Mouse (Mus musculus): ENCODE results near the gene Sag.

Gene Sag

GRCm38 (mm10) chr1:87853601-87854361 lies 50.3 kb downstream of the Sag start:
- DNase-seq (ENCODE audit: low spot score in 2 of 2): peak in 1 of 2 experiments; percentile 41

GRCm38 (mm10) chr1:87854411-87854810 lies 50.9 kb downstream of the Sag start:
- no peak for DNase-seq (ENCODE audit: low spot score in 2 of 2)

- no peak for DNase-seq (ENCODE audit: low spot score in 2 of 2)
Observed at GRCm38 (mm10) chr1:87854851-87855251, 51.4 kb downstream of the Sag start.

DNA sequence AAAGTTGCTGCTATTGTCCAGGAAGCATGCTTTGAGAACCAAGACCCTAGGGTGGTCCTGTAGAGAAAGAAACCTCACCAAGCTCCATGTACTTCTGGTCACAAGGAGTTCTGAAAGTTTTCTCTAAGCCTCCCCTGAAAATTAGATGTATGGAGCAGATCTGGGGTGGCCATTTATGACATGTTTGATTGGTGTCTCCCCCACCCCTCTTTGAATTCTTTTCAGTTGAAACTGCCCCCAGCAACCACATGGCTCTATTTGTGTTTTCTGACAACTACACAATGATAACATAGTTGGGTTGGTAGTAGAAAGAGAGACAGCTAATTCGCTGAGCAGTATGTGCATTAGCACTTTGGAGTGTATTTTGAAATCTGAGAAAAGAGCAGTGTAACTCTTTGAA lies 52.0 kb downstream of the Sag start:
- DNase-seq (ENCODE audit: low spot score in 2 of 2): no peak

DNA sequence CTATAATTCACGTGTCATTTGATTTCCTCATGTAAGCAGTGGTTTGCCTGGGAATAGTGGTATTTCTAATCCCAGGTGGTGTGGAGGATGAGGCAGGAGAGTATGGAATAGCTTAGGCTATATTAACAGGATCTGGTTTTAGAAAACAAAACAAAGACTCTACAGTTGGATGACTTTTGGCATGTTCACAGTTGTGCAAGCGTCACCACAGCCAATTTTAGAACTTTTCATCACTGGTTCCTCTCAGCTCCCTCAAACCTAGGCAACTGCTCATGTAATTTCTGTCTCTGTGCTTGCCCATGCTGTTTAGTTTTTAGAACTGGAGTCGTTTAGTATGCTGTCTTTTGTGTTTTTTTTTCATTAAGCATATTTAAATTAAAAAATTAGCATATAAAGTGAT lies 53.3 kb downstream of the Sag start:
- no peak for DNase-seq (ENCODE audit: low spot score in 2 of 2)

DNA sequence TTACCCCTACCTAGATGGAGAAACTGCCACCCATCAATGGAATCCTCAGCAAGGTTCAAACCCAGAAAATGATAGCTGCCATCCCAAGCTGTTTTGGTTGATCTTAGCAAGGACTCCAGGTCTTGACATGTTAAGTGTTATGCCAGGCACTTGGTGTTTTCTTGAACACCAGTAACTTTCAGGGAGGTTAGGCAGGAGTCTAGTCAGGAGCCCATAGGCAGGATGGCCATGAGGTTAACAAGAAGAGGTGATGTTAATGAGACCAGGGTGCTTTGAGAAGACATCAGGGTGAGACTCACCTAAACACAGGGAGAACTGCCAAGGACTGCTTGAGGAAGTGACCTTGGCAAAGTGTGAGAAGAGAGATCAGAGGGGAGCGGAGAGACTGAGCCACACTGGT lies 54.6 kb downstream of the Sag start:
- DNase-seq (ENCODE audit: low spot score in 2 of 2): no peak

- DNase-seq (ENCODE audit: low spot score in 2 of 2): no peak
Observed at GRCm38 (mm10) chr1:87858529-87858928, 55.0 kb downstream of the Sag start.

DNA sequence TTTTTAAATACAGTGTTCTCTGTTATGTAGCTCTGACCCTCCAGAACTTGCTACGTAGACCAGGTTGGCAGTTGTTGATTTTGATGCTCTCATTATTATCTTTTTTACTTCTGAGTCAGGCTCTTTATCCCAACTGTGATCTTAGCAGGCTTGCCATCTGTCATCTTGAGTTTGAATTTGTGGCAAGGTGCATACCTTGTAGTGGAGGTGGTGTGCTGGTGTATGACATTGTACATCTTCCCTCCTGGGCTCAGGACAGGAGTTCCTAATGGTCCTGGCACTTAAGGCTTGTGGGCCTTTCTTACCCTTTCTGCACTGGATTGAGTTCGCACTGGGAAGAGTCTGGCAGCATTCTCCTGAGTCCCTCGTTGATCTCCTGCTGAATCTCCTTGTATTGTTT lies 60.1 kb downstream of the Sag start:
- DNase-seq (ENCODE audit: low spot score in 2 of 2): no peak

DNA sequence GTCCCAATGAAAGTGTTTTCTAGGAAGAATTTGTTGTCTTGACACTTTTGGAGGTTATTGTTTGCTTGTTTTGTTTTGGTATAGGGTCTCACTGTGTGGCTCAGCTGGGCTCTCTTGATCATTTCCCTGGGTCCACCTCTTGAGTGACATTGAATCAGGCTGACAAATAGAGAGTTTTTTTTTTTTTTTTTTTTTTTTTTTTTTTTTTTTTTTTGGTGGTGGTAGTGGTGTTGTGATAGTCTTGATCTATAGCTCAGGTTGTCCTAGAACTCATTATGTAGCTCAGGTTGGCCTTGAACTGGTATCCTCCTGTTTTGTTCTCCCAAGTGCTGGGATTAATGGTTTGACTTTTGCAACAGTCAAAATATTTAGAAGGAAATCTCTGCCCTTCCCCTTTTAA lies 61.4 kb downstream of the Sag start:
- no peak for DNase-seq (ENCODE audit: low spot score in 2 of 2)

GRCm38 (mm10) chr1:87866672-87867071 lies 63.2 kb downstream of the Sag start:
- DNase-seq (ENCODE audit: low spot score in 2 of 2): no peak

DNA sequence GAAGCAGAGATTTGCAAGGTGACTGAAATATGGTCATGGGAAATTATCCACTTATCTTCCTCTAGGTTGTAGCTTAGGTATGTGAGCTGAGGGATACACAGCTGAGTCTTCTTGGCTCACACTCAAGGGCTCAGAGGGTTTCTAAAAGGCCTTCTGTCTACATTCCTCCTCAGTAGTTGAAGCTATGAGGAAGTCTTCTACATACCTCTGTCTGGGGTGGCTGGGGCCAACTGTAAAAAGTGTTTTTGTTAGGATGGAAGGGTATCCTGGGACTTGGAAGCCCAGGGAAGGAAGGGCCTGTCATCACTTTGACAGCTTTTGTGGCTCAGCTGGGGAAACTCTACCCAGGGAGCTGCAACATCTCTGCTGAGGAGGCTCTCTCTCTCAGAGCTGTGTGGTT lies 68.1 kb downstream of the Sag start:
- no peak for DNase-seq (ENCODE audit: low spot score in 2 of 2)

GRCm38 (mm10) chr1:87873081-87873480 lies 69.6 kb downstream of the Sag start:
- no peak for DNase-seq (ENCODE audit: low spot score in 2 of 2)

GRCm38 (mm10) chr1:87876065-87876464 lies 72.6 kb downstream of the Sag start:
- DNase-seq (ENCODE audit: low spot score in 2 of 2): no peak

GRCm38 (mm10) chr1:87877552-87878283 lies 74.2 kb downstream of the Sag start:
- DNase-seq (ENCODE audit: low spot score in 2 of 2): no peak

DNA sequence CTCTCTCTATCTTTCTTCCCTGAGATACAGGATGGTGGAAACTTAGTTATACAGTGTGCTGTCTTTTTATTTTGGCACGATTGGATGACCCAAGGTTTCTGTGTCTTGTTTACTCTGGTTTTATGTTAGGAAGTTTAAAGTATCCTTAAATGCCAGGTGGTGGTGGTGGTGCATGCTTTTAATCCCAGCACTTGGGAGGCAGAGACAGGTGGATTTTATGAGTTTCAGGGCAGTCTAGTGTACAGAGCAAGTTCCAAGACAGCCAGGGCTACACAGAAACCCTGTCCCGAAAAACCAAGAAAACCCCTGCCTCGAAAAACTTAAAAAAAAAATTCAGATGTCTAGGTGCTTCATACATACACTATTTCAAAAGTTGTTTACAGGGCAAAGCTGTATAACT lies 75.6 kb downstream of the Sag start:
- no peak for DNase-seq (ENCODE audit: low spot score in 2 of 2)

DNA sequence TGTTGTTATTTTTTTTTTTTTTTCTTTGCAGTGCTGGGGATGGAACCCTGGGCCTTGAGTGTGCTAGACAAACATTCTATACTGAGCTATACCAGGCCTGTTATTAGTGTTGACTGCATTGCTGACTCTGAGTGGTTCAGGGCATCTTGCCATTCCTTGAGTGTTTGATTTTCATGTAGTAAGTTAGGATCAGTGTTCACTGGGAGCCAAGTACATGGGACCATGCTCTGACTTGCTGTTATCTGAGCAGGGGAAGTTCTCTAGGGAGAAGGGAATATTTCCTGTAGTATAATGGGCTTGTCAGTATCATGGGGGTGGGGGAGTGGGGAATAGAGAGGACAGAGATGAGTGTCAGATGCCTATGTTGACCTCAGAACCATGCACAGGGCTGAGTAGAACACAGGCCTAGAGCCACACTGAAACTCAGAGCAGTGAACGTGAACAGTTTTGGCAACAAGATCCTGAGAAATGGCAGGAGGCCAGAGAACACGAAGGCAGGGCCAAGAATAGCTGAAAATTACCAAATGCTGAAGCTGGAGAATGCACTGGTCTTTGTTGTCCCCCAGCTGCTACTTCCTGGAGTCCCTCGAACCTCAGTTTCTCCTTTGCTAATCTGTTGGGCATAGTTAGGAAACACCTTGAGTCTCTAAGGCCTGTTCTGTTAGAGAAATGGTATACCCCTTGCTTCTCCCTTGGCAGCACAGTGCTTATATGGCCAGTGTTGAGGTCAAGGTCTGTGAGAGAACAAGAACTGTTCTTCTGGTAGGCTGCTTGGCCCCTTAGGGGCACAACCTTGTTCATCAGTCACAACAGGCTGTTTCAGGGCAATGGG lies 76.2 kb downstream of the Sag start:
- DNase-seq (ENCODE audit: low spot score in 2 of 2): peak; percentile 45 to 49

DNA sequence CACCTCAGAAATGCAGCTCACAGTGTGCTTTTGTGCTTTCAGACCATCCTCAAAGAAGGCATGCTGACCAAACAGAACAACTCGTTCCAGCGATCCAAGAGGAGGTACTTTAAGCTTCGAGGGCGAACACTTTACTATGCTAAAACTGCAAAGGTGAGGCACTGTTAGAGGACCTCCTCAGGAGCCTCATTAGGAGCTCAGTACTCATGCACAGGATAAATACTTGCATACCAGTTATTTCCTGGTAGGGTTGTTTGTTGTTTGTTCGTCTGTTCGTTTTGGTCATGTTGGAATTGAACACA lies 76.8 kb downstream of the Sag start:
- DNase-seq (ENCODE audit: low spot score in 2 of 2): no peak

DNA sequence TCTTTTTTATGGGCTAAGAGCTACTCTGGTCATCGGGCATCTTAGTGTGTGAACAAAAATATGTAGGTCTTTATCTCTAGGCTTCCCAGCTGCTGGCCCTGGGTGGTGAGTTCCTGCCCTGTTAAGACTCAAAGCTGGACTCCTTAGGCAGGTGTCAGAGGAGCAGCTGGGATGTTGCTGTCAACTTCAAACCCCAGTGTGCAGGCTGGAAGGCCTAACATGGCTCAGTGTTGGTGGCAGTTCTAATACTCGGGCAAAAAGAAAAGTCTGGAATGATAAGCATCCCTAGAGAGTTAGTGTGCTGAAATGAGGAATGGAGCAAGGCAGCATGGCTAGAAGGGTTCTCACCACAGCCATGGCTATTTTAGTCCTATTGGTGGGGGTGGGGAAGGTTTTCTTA lies 77.4 kb downstream of the Sag start:
- DNase-seq (ENCODE audit: low spot score in 2 of 2): no peak

- DNase-seq (ENCODE audit: low spot score in 2 of 2): no peak
Observed at GRCm38 (mm10) chr1:87881726-87882125, 78.2 kb downstream of the Sag start.

DNA sequence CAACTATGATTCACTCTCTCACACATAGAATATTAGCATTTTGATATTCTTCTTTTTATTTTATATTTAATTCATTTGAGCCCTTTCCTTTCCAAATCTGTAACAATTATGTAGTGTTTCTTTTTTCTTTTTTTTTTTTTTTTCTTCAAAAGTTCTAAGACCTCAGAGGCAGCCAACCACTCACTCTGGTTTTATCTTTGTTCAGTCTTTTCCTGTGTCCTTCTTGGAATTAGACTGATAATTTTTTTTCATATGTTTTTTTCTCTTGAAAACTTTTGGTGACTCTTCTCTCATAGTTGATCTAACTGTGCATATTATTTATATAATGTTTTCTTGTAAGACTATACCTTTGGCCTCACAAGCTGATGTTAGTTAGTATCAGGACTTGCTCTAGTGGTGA lies 79.1 kb downstream of the Sag start:
- no peak for DNase-seq (ENCODE audit: low spot score in 2 of 2)

GRCm38 (mm10) chr1:87890960-87891359 lies 87.5 kb downstream of the Sag start:
- DNase-seq (ENCODE audit: low spot score in 2 of 2): no peak

DNA sequence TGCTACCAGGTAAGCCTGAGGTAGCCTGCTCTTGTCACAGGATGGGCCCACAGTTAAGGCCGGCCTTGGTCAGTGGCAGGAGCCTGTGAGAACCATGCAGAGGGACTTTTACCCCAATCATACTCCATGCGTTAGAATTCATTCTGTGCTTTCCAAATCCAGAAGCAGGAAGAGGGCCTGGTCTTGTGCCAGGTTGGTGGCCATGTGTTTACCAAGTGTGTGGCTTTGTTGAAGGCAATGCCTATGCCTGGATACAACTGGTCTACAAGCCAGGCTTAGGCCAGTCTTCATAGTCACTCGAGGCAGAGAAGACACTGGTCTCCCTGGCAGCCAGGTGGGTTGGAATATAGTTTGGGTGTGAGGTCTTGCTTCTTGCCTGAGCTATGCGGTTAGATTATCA lies 88.2 kb downstream of the Sag start:
- DNase-seq (ENCODE audit: low spot score in 2 of 2): no peak

DNA sequence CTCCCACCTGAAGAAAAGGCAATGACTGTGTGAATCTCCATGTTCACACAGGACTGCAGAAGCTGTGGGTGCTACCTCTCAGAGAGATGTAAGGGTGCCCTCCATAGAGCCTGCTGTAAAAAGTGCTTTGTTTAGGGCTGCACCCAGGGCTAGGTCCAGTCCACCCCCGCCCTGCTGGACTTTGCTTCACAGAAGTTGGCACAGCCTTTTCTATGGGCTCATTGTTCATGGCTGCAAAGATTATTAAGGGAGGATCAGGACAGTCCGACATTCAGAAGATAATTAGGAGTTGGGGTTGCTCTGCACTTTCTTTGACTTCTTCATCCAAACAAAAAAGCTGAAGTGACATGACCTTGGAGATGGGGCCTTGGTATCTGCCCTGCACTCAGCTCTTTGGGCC lies 89.0 kb downstream of the Sag start:
- DNase-seq (ENCODE audit: low spot score in 2 of 2): no peak
